Mouse (Mus musculus) liver, embryonic 16.5 days (tissue): ENCODE results near the gene R3hdm2. TPM values are rescaled to one million over a fixed set of nuclear protein-coding genes. Genes with fewer than 3 reads are reported as not detected.
A peak's percentile ranks its signal among the peaks of the same experiment; 100 is the strongest.

Experiments
- ATAC-seq: fragments of 200-750 bp; cut with Nextera tagmentation; 2 replicates; pipeline ENCODE4 v1.8.0; 2017; ENCODE audit warnings: low read depth, mild to moderate bottlenecking, moderate number of reproducible peaks, moderate library complexity
- H3K27ac ChIP-seq: fragments of 300-500 bp; sonication (generic); 2 replicates; pipeline ENCODE4 v1.5.1; 2014; ENCODE audit warnings: mild to moderate bottlenecking, low read length
- H3K27me3 ChIP-seq: fragments of 300-500 bp; sonication (generic); 2 replicates; pipeline ENCODE4 v1.6.1; 2014; ENCODE audit warnings: low read depth, low read length, mixed read lengths; ENCODE audit not compliant: control insufficient read depth, insufficient read depth
- H3K36me3 ChIP-seq: fragments of 300-500 bp; sonication (generic); 2 replicates; pipeline ENCODE4 v1.6.1; 2014; ENCODE audit warnings: mild to moderate bottlenecking; ENCODE audit not compliant: control insufficient read depth, insufficient read depth
- H3K4me1 ChIP-seq: fragments of 300-500 bp; sonication (generic); 2 replicates; pipeline ENCODE4 v1.6.1; 2014; ENCODE audit warnings: low read depth, low read length, mixed read lengths; ENCODE audit not compliant: control insufficient read depth
- H3K4me2 ChIP-seq: fragments of 300-500 bp; sonication (generic); 2 replicates; pipeline ENCODE4 v1.6.1; 2014; ENCODE audit warnings: low read depth, low read length, mixed read lengths
- H3K4me3 ChIP-seq: fragments of 300-500 bp; sonication (generic); 2 replicates; pipeline ENCODE4 v1.5.1; 2014; ENCODE audit warnings: low read depth, mild to moderate bottlenecking, low read length
- H3K9ac ChIP-seq: fragments of 300-500 bp; sonication (generic); 2 replicates; pipeline ENCODE4 v1.6.1; 2014; ENCODE audit warnings: low read depth, low read length
- H3K9me3 ChIP-seq: fragments of 300-500 bp; sonication (generic); replicated peaks from 2 replicates; pipeline ENCODE4 v1.6.1; 2016; ENCODE audit warnings: low read length; ENCODE audit not compliant: control insufficient read depth
- WGBS: fragments of 180-500 bp; shearing (Covaris S2); extraction: QIAGEN DNeasy Blood & Tissue Kit; methylation state at CpG from one replicate; pipeline ENCODE4 v1.1.7; 2014; ENCODE audit not compliant: insufficient replicate concordance; 5-methylcytosine and 5-hydroxymethylcytosine counted together
- polyA plus RNA-seq: library from polyadenylated mRNA; unstranded; fragments of >200 nt; fragmentation: Nextera tagmentation; extraction: Ambion mirVana; gene quantifications from 2 replicates; pipeline ENCODE4 v1.2.1, GENCODE M21; 2015

Gene R3hdm2
- polyA plus RNA-seq, 1 experiment from 2014 or later, result 13.3 TPM

- ATAC-seq, result no peak
- H3K4me1 ChIP-seq, result peaks cover 6% of the 10 kb centered on the region
- WGBS, result 64% methylated on average over 8 of the region's 8 CpGs
- H3K4me3 ChIP-seq, result peak overlapping the region; percentile 13; the same call in 1 of the 2 replicates
- 0 out of 2 replicates have a peak overlapping the region, but pooled peaks have one; percentile 8 for H3K9ac ChIP-seq
- H3K4me2 ChIP-seq, result peak overlapping the region; percentile 48; the same call in 1 of the 2 replicates
- H3K27ac ChIP-seq, result peak overlapping the region; percentile 64
- no peaks in the 10 kb centered on the region for H3K27me3 ChIP-seq
- H3K9me3 ChIP-seq, result no peaks in the 10 kb centered on the region
- H3K36me3 ChIP-seq, result no peaks in the 10 kb centered on the region
Measured at GRCm38 (mm10) chr10:127351285-127351595, 28.9 kb upstream of the R3hdm2 start.

GRCm38 (mm10) chr10:127351719-127352118, 28.4 kb upstream of the R3hdm2 start:
- H3K36me3 ChIP-seq, result no peaks in the 10 kb centered on the region
- H3K27me3 ChIP-seq, result no peaks in the 10 kb centered on the region
- peaks cover 6% of the 10 kb centered on the region for H3K4me1 ChIP-seq
- no peaks in the 10 kb centered on the region for H3K9me3 ChIP-seq
- ATAC-seq, result peak; percentile 63
- H3K4me3 ChIP-seq, result no peak overlapping the region
- H3K4me2 ChIP-seq, result no peak overlapping the region
- 56% methylated on average over 8 of the region's 8 CpGs for WGBS
- peak overlapping the region; percentile 64 for H3K27ac ChIP-seq
- H3K9ac ChIP-seq, result no peak overlapping the region

GRCm38 (mm10) chr10:127352187-127352586, 27.9 kb upstream of the R3hdm2 start:
- peak; percentile 57 for ATAC-seq
- Histone ChIP-seq H3K4me3 (no peak overlapping the region), H3K27me3 (no peaks in the 10 kb centered on the region), H3K9ac (no peak overlapping the region), H3K27ac (peak overlapping the region; percentile 64), H3K36me3 (no peaks in the 10 kb centered on the region), H3K9me3 (no peaks in the 10 kb centered on the region), H3K4me2 (no peak overlapping the region), H3K4me1 (peaks cover 6% of the 10 kb centered on the region)
- WGBS, result 57% methylated on average over 9 of the region's 9 CpGs

DNA sequence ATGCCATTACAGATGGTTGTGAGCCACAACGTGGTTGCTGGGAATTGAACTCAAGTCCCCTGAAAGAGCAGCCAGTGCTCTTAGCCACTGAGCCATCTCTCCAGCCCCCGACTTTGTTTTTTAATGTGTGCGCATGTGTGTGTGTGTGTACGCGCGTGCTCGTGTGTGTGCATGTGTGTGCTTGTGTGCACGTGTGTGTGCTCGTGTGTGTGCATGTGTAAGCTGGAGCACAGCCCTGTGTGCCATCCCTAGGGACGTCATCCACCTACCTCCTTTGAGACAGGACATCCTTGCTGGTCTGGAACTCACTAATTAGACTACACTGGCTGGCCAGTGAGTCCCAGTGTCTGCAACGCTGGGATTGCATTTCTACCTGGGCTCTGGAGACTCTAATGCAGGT, 27.4 kb upstream of the R3hdm2 start:
- no peak overlapping the region for H3K9ac ChIP-seq
- WGBS, result 64% methylated on average over 11 of the region's 11 CpGs

DNA sequence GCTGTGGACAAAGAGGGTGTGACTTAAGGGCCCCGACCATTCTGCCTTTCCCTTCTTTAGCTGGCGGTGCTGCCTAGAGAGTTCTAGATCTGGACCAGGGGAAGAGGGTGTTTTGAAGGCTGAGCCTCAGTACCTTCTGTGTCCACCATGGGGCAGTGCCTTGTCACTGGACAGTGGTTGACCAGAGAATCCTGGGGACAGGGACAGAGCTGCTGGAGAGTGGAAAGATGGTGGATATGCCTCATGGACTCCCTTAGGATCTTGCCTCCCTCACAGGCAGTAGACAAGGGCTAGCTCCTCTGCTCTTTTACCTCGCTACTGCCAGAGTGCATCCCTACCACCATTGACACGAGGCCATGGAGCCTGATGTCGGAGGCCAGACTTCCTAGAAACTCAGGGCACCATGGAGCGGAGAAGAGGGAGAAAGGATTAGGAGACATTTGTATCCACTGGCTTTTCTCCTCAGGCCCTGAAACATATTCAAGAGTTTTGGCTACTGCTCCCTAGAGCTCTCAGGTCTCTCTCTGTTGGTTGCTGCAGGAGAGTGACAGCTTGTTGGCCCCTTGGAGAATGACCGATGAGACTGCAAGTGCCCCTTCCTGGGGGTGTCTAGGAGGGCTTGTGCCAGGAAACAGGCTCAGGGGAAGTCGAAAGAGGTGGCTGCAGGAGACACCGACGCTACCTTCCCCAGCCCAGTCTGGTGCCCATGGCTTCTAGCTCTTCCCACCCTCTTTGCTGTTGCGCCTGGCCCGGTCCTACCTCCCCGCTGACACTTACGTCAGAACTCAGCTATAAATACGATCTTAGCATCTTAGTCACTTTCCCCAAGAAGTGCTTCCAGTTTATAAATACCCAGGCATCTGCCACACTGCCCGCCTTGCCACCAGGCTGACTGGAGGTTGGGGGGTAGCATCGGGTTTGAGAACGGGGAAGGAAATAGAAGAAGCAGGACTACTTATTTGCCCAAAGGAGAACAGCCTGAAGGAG, 25.9 kb upstream of the R3hdm2 start, which contains the start of gene Inhbe:
Gene Inhbe (minus strand): TSS at position 503 of the 987 bp plus-strand sequence.
- 46% methylated on average over 18 of the region's 18 CpGs for WGBS
- Histone ChIP-seq H3K4me1 (peaks cover 6% of the 10 kb centered on the region), H3K4me3 (no peak within 1 kb of the TSS), H3K27ac (peak within 1 kb of the TSS; percentile 31), H3K27me3 (no peaks in the 10 kb centered on the region), H3K4me2 (no peak within 1 kb of the TSS), H3K9me3 (no peaks in the 10 kb centered on the region), H3K9ac (no peak within 1 kb of the TSS), H3K36me3 (no peaks in the 10 kb centered on the region)
- no peak for ATAC-seq

More for the DNA sequence above, 27.4 kb upstream of the R3hdm2 start:
- no peak overlapping the region for H3K4me3 ChIP-seq
- peak overlapping the region; percentile 56; the same call in 1 of the 2 replicates for H3K27ac ChIP-seq
- no peak overlapping the region for H3K4me2 ChIP-seq
- no peaks in the 10 kb centered on the region for H3K27me3 ChIP-seq
- no peak for ATAC-seq
- no peaks in the 10 kb centered on the region for H3K9me3 ChIP-seq
- H3K36me3 ChIP-seq, result no peaks in the 10 kb centered on the region
- H3K4me1 ChIP-seq, result peaks cover 6% of the 10 kb centered on the region

DNA sequence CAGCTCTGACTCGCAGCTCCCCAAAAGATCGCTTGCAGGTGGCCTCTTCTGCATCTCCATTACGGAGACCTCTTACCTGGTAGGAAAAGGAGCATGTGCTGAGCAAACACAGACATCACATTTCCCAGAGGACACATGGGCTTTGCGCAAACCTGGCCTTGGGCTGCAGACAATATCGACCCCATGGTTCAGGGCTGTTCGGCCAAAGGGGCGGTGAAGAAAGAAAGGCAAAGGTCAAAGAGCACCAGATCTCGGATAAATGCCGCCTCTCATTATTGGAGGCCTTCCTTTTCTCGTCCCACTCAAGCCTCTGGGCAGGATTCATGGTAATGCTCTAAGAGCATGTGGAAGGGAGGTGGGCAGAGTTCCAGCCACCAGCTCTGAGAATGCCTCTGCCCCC, 24.8 kb upstream of the R3hdm2 start:
- H3K27ac ChIP-seq, result peak overlapping the region; percentile 31

DNA sequence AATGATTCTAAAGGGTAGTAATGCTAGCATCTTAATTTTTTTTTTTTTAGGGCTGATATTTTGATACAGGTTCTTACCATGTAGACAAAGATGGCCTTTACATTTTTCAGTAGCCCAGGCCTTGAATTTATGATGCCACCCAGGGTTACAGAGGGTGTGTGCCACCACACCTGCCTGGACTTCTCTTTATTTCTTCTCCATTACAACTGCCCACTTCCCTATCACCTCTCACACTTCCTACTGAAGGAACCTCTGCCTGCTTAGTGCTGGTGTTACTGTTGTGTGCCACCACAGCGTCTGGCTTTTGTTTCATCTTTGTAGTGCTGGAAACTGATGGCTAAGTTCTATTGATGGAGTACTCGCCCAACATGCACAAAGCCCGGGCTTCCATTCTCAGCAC, 19.4 kb upstream of the R3hdm2 start:
- no peaks in the 10 kb centered on the region for H3K27me3 ChIP-seq
- H3K4me1 ChIP-seq, result no peaks in the 10 kb centered on the region
- 45% methylated on average over 3 of the region's 3 CpGs for WGBS
- no peak overlapping the region for H3K4me2 ChIP-seq
- no peaks in the 10 kb centered on the region for H3K9me3 ChIP-seq
- peaks cover 3% of the 10 kb centered on the region; the same call in 1 of the 2 replicates for H3K36me3 ChIP-seq
- H3K27ac ChIP-seq, result no peak overlapping the region
- ATAC-seq, result no peak
- H3K9ac ChIP-seq, result no peak overlapping the region
- H3K4me3 ChIP-seq, result no peak overlapping the region

More for the DNA sequence above, 24.8 kb upstream of the R3hdm2 start:
- H3K4me1 ChIP-seq, result peaks cover 4% of the 10 kb centered on the region
- peak; percentile 68 for ATAC-seq
- no peaks in the 10 kb centered on the region for H3K27me3 ChIP-seq
- H3K4me2 ChIP-seq, result no peak overlapping the region
- 65% methylated on average over 10 of the region's 10 CpGs for WGBS
- H3K36me3 ChIP-seq, result no peaks in the 10 kb centered on the region
- no peaks in the 10 kb centered on the region for H3K9me3 ChIP-seq
- H3K9ac ChIP-seq, result no peak overlapping the region
- H3K4me3 ChIP-seq, result no peak overlapping the region

DNA sequence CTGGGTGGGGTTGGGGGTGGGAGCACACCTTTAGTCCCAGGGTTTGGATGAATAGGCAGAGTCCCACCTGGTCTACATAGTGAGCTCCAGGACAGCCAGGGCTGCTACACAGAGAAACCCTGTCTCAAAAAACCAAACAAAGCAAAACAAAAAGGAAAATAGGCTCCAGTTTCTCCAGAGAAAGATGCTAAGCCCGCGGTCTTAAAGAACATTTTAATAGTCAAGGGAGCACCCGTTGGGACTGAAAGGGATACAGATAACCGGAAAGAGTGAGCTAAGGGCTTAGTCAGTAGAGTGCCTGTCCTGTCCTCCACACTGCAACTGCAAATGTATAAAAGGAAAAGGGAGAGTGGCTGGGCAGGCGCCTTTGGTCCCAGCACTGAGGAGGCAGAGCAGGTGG, 13.0 kb upstream of the R3hdm2 start:
- Histone ChIP-seq H3K36me3 (peaks cover 2% of the 10 kb centered on the region; the same call in 1 of the 2 replicates), H3K4me3 (no peak overlapping the region), H3K27me3 (no peaks in the 10 kb centered on the region), H3K4me2 (no peak overlapping the region), H3K4me1 (no peaks in the 10 kb centered on the region), H3K9ac (no peak overlapping the region), H3K9me3 (no peaks in the 10 kb centered on the region), H3K27ac (no peak overlapping the region; the same call in 1 of the 2 replicates)
- ATAC-seq, result no peak
- WGBS, result 65% methylated on average over 5 of the region's 5 CpGs

DNA sequence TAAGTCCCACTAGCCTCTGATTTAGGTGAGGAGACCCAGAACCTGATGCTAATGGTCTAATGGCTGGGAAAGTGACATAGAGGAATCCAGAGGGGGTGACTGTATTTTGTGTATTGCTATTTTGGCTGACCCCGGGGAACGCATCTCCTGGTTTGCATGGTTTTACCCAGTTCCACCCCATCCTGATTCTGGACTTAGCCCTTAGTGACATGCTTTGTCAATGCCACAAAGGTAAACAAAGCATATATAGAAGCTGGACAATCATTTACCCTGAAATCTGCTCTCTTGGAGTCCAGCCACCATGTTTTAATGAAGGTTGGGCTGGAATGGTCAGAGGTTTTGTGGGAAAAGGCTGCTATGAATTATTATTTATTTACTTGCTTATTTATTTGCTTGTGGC, 11.9 kb upstream of the R3hdm2 start:
- 77% methylated on average over 2 of the region's 2 CpGs for WGBS
- Histone ChIP-seq H3K9ac (no peak overlapping the region), H3K4me2 (0 out of 2 replicates have a peak overlapping the region, but pooled peaks have one; percentile 27)

More for the DNA sequence above, 11.9 kb upstream of the R3hdm2 start:
- no peaks in the 10 kb centered on the region for H3K4me1 ChIP-seq
- ATAC-seq, result peak; percentile 82
- H3K27me3 ChIP-seq, result no peaks in the 10 kb centered on the region
- peak overlapping the region; percentile 77 for H3K27ac ChIP-seq
- H3K9me3 ChIP-seq, result no peaks in the 10 kb centered on the region
- H3K36me3 ChIP-seq, result no peaks in the 10 kb centered on the region
- no peak overlapping the region for H3K4me3 ChIP-seq
